Mouse (Mus musculus) MEL (cell line): ENCODE data around the gene Hoxb4. TPM values are rescaled to one million over a fixed set of nuclear protein-coding genes. Genes with fewer than 3 reads are reported as not detected.

Experiments
- DNase-seq: peaks from one replicate; pipeline ENCODE4 v3.0.0; 2011; ENCODE audit warnings: low read depth, low spot score
- H3K27ac ChIP-seq: 2 replicates; pipeline ENCODE4 v1.5.1; 2012; ENCODE audit warnings: low read depth, mild to moderate bottlenecking, control low read depth, low read length, moderate library complexity; ENCODE audit not compliant: control insufficient read depth
- H3K27me3 ChIP-seq, 2 experiments: fragments of 150-350 bp in 1 of 2; sonication (generic) in 1 of 2; 2 replicates each; pipeline ENCODE4 v1.6.1; 2012; ENCODE audit warnings: low read length in 2 of 2, mild to moderate bottlenecking in 2 of 2, improper control_type of control experiment in 1 of 2, moderate library complexity in 1 of 2; ENCODE audit not compliant: insufficient read depth in 2 of 2, control insufficient read depth in 1 of 2
- H3K36me3 ChIP-seq, 2 experiments: 2 replicates each; pipeline ENCODE4 v1.6.1; 2012 to 2014; ENCODE audit warnings: low read length in 2 of 2, improper control_type of control experiment in 1 of 2, inconsistent platforms in 1 of 2, mild to moderate bottlenecking in 1 of 2; ENCODE audit not compliant: insufficient read depth in 2 of 2, control insufficient read depth in 1 of 2
- H3K4me1 ChIP-seq, 2 experiments: fragments of 150-350 bp in 1 of 2; sonication (generic) in 1 of 2; 2 replicates each; pipeline ENCODE4 v1.6.1; 2012; ENCODE audit warnings: low read length in 2 of 2, improper control_type of control experiment in 1 of 2, mild to moderate bottlenecking in 1 of 2; ENCODE audit not compliant: insufficient read depth in 2 of 2, control insufficient read depth in 1 of 2
- H3K4me3 ChIP-seq, 2 experiments: fragments of 150-350 bp in 1 of 2; sonication (generic) in 1 of 2; 2 replicates each; pipeline ENCODE4 v1.5.1; 2012; ENCODE audit warnings: low read depth in 2 of 2, low read length in 2 of 2, mild to moderate bottlenecking in 2 of 2, moderate library complexity in 2 of 2, control low read depth in 1 of 2, improper control_type of control experiment in 1 of 2; ENCODE audit not compliant: control insufficient read depth in 1 of 2, insufficient read depth in 1 of 2
- H3K79me2 ChIP-seq: 2 replicates; pipeline ENCODE4 v1.6.1; 2012; ENCODE audit warnings: mild to moderate bottlenecking, low read length, moderate library complexity; ENCODE audit not compliant: control insufficient read depth, poor library complexity, insufficient read depth
- H3K9ac ChIP-seq: 2 replicates; pipeline ENCODE4 v1.6.1; 2012; ENCODE audit warnings: low read depth, mild to moderate bottlenecking, control low read depth, low read length, moderate library complexity; ENCODE audit not compliant: control insufficient read depth, poor library complexity, severe bottlenecking
- H3K9me3 ChIP-seq: fragments of 150-350 bp; sonication (generic); replicated peaks from 2 replicates; pipeline ENCODE4 v1.6.1; 2012; ENCODE audit warnings: mild to moderate bottlenecking, low read length, improper control_type of control experiment, moderate library complexity; ENCODE audit not compliant: insufficient read depth
- BHLHE40 ChIP-seq: IDR thresholded peaks from 2 replicates; pipeline ENCODE4 v1.6.1; 2012; ENCODE audit warnings: low read depth, mild to moderate bottlenecking, inconsistent platforms, low read length, improper control_type of control experiment, borderline replicate concordance
- CHD1 ChIP-seq: IDR thresholded peaks from 2 replicates; pipeline ENCODE4 v1.6.1; 2012; ENCODE audit warnings: low read depth, mild to moderate bottlenecking, inconsistent platforms, low read length, improper control_type of control experiment
- CTCF ChIP-seq, 3 experiments: IDR thresholded peaks in 2 of 3; conservative IDR thresholded peaks in 1 of 3; 2 replicates each; pipeline ENCODE4 v1.5.1; 2011 to 2012; ENCODE audit warnings: low read length in 3 of 3, low read depth in 2 of 3, mild to moderate bottlenecking in 2 of 3, improper control_type of control experiment in 1 of 3, inconsistent platforms in 1 of 3, mixed read lengths in 1 of 3, moderate library complexity in 1 of 3; ENCODE audit not compliant: control insufficient read depth in 1 of 3, insufficient read depth in 1 of 3, poor library complexity in 1 of 3, severe bottlenecking in 1 of 3
- ETS1 ChIP-seq: IDR thresholded peaks from 2 replicates; pipeline ENCODE4 v1.6.1; 2012; ENCODE audit warnings: low read depth, mild to moderate bottlenecking, inconsistent platforms, low read length, improper control_type of control experiment, moderate library complexity
- GABPA ChIP-seq: IDR thresholded peaks from 2 replicates; pipeline ENCODE4 v1.6.1; 2012; ENCODE audit warnings: low read depth, mild to moderate bottlenecking, inconsistent platforms, low read length, improper control_type of control experiment, moderate library complexity
- GATA1 ChIP-seq: IDR thresholded peaks from 2 replicates; pipeline ENCODE4 v1.6.1; 2011; ENCODE audit warnings: low read depth, low read length, improper control_type of control experiment
- HCFC1 ChIP-seq: IDR thresholded peaks from 2 replicates; pipeline ENCODE4 v1.6.1; 2012; ENCODE audit warnings: low read depth, mild to moderate bottlenecking, inconsistent platforms, low read length, improper control_type of control experiment, moderate library complexity
- MAZ ChIP-seq: IDR thresholded peaks from 2 replicates; pipeline ENCODE4 v1.6.1; 2012; ENCODE audit warnings: low read depth, mild to moderate bottlenecking, inconsistent platforms, low read length, improper control_type of control experiment
- MEF2A ChIP-seq: IDR thresholded peaks from 2 replicates; pipeline ENCODE4 v1.6.1; 2014; ENCODE audit warnings: low read depth, mild to moderate bottlenecking, inconsistent platforms, low read length, improper control_type of control experiment; ENCODE audit not compliant: poor library complexity, insufficient replicate concordance, severe bottlenecking; ENCODE audit errors: extremely low read depth
- MXI1 ChIP-seq: IDR thresholded peaks from 2 replicates; pipeline ENCODE4 v1.6.1; 2011; ENCODE audit warnings: mild to moderate bottlenecking, low read depth, low read length, improper control_type of control experiment
- MYB ChIP-seq: IDR thresholded peaks from 2 replicates; pipeline ENCODE4 v1.6.1; 2011; ENCODE audit warnings: mild to moderate bottlenecking, low read depth, low read length, improper control_type of control experiment
- MYC ChIP-seq: IDR thresholded peaks from 2 replicates; pipeline ENCODE4 v1.6.1; 2011; ENCODE audit warnings: low read depth, mild to moderate bottlenecking, low read length, improper control_type of control experiment, moderate library complexity
- NELFE ChIP-seq: IDR thresholded peaks from 2 replicates; pipeline ENCODE4 v1.6.1; 2011; ENCODE audit warnings: low read depth, low read length, improper control_type of control experiment
- NRF1 ChIP-seq: IDR thresholded peaks from 2 replicates; pipeline ENCODE4 v1.6.1; 2014; ENCODE audit warnings: low read depth, mild to moderate bottlenecking, inconsistent platforms, low read length, improper control_type of control experiment, moderate library complexity; ENCODE audit not compliant: poor library complexity, insufficient read depth, severe bottlenecking
- SIN3A ChIP-seq: IDR thresholded peaks from 2 replicates; pipeline ENCODE4 v1.6.1; 2012; ENCODE audit warnings: low read length, improper control_type of control experiment, inconsistent platforms
- TAL1 ChIP-seq: IDR thresholded peaks from 2 replicates; pipeline ENCODE4 v1.6.1; 2012; ENCODE audit warnings: mild to moderate bottlenecking, inconsistent platforms, low read length, moderate library complexity, mixed read lengths
- UBTF ChIP-seq: IDR thresholded peaks from 2 replicates; pipeline ENCODE4 v1.6.1; 2012; ENCODE audit warnings: low read depth, mild to moderate bottlenecking, inconsistent platforms, low read length, improper control_type of control experiment, moderate library complexity, borderline replicate concordance; ENCODE audit not compliant: insufficient read depth
- USF1 ChIP-seq: IDR thresholded peaks from 2 replicates; pipeline ENCODE4 v1.6.1; 2014; ENCODE audit warnings: low read depth, mild to moderate bottlenecking, inconsistent platforms, low read length, improper control_type of control experiment, moderate library complexity
- USF2 ChIP-seq, 2 experiments: IDR thresholded peaks; 2 replicates each; pipeline ENCODE4 v1.6.1; 2011 to 2012; ENCODE audit warnings: improper control_type of control experiment in 2 of 2, low read length in 2 of 2, borderline replicate concordance in 1 of 2, inconsistent platforms in 1 of 2, low read depth in 1 of 2, mild to moderate bottlenecking in 1 of 2; ENCODE audit not compliant: insufficient read depth in 1 of 2
- ZC3H11A ChIP-seq: IDR thresholded peaks from 2 replicates; pipeline ENCODE4 v1.6.1; 2012; ENCODE audit warnings: low read depth, mild to moderate bottlenecking, inconsistent platforms, low read length, improper control_type of control experiment
- ZKSCAN1 ChIP-seq: IDR thresholded peaks from 2 replicates; pipeline ENCODE4 v1.6.1; 2012; ENCODE audit warnings: low read depth, mild to moderate bottlenecking, inconsistent platforms, low read length, improper control_type of control experiment, moderate library complexity
- ZNF384 ChIP-seq: IDR thresholded peaks from 2 replicates; pipeline ENCODE4 v1.6.1; 2012; ENCODE audit warnings: low read depth, mild to moderate bottlenecking, inconsistent platforms, low read length, improper control_type of control experiment
- polyA plus RNA-seq, 2 experiments: library from polyadenylated mRNA; stranded (reverse) in 1 of 2; unstranded in 1 of 2; fragments of >175 nt in 1 of 2; fragments of >200 nt in 1 of 2; gene quantifications; 2 replicates each; pipeline versions ENCODE4 v1.2.1 to v1.2.4; 2012; ENCODE audit warnings: low replicate concordance in 2 of 2, low read depth in 1 of 2; ENCODE audit not compliant: insufficient read length in 2 of 2, insufficient read depth in 1 of 2, missing spikeins in 1 of 2
- total RNA-seq: library from RNA; depleted of rRNA; stranded (reverse); fragments of 300-350 nt; gene quantifications from 2 replicates; pipeline ENCODE4 v1.2.3, GENCODE M21; 2012

The Hoxb4 gene
- total and polyA plus RNA-seq, 3 experiments: not detected

DNA sequence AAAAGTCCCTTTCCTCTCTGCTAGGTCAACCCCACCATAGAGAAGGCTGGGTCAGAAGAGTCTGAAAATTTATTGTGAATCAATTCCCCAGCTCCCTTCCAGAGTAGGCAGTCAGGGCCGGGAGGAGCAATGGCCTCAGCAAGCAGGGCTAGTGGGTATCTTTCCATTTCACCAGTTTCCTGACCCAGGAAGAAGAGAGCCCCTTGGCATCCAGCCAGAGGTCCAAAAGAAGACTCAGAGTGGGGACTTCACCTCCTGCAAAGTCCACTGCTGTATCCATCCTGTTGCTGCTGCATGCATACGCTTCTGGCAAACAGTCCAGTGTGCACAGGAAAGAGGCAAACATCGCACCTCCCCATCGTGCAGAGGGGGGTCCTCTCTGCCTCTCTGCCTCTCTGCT, 42.2 kb upstream of the Hoxb4 start:
- Histone ChIP-seq H3K4me1 (no peaks in the 10 kb centered on the region), H3K79me2 (no peaks in the 10 kb centered on the region), H3K9ac (no peak overlapping the region), H3K27me3 (peaks cover 0 to 1% of the 10 kb centered on the region in 2 experiments; a peak in 2 of 4 replicates), H3K9me3 (no peaks in the 10 kb centered on the region), H3K27ac (no peak overlapping the region), H3K36me3 (no peaks in the 10 kb centered on the region), H3K4me3 (no peak overlapping the region)
- DNase-seq: no peak
- TF ChIP-seq GATA1: no peak
- no peak for TF ChIP-seq NELFE
- TF ChIP-seq BHLHE40: no peak
- no peak for TF ChIP-seq ETS1
- no peak for TF ChIP-seq ZNF384
- no peak for TF ChIP-seq CTCF (IDR thresholded peaks at IDR 0.05 in 2 of 3, conservative IDR thresholded peaks at IDR 0.05 in 1 of 3; ENCODE audit: control insufficient read depth in 1 of 3, insufficient read depth in 1 of 3, low read depth in 2 of 3, low read length in 3 of 3, poor library complexity in 1 of 3, severe bottlenecking in 1 of 3)
- no peak for TF ChIP-seq MAZ

DNA sequence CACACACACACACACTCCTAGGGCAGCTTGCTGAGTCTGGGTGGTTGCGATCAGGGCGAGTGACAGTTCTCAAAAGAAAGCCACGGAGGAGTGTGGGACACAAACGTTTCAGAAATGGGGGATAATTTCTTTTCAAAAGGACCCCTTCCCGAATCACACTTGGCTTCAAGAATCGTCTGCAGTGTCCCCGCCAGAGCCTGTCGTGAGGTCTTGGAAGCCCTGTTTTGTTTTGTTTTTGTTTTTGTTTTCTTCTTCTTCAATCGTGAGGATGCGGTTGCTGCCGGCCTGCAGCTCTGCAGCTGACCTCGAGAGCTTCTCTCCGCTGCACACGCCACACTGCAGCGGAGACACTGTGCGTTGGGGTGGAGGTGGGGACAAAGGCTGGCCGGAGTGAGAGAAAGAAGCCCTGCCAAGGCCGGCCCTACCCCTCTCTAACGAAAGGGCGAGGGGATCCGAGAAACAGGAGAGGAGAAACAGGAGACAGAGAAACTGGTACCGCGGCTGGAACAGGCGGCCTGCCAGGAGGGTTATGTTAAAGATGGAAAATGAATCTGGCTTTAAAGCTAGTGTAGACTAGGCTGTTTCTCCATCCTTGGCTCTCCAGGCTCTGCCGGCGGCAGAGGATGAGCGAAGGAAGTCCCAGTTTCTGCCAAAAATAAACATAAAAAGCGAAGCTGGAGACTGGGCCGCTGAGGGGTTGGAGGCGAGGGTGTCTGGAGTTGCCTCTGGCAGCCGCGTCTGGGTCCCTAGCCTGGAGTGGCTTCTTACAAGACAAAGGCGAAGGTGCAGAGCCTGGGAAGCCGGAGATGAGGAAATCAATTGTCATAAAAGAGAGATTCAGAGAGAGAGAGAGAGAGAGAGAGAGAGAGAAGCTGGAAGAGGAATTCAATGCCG, 40.7 kb upstream of the Hoxb4 start:
- Histone ChIP-seq H3K4me1 (no peaks in the 10 kb centered on the region), H3K79me2 (no peaks in the 10 kb centered on the region), H3K4me3 (no peak overlapping the region), H3K27ac (no peak overlapping the region), H3K9me3 (no peaks in the 10 kb centered on the region), H3K36me3 (no peaks in the 10 kb centered on the region), H3K9ac (no peak overlapping the region), H3K27me3 (peaks cover 2 to 6% of the 10 kb centered on the region in 2 experiments)
- TF ChIP-seq MYB (no peak), ZKSCAN1 (no peak), ZC3H11A (no peak), NRF1 (no peak), NELFE (no peak), SIN3A (no peak), UBTF (no peak), USF2 (IDR thresholded peaks at IDR 0.05; ENCODE audit: borderline replicate concordance in 1 of 2, insufficient read depth in 1 of 2, low read depth in 1 of 2, low read length in 2 of 2) (no peak), MXI1 (no peak), TAL1 (no peak), MYC (no peak), CHD1 (no peak), MEF2A (no peak), GABPA (no peak), USF1 (no peak), HCFC1 (no peak), CTCF (IDR thresholded peaks at IDR 0.05 in 2 of 3, conservative IDR thresholded peaks at IDR 0.05 in 1 of 3; ENCODE audit: control insufficient read depth in 1 of 3, insufficient read depth in 1 of 3, low read depth in 2 of 3, low read length in 3 of 3, poor library complexity in 1 of 3, severe bottlenecking in 1 of 3) (no peak)
- DNase-seq: no peak
